Mouse (Mus musculus) heart, adult 2 months (tissue): ENCODE results near the gene Clec3a. TPM values are rescaled to one million over a fixed set of nuclear protein-coding genes. Genes with fewer than 3 reads are reported as not detected.

ENCODE experiments used
- DNase-seq, 2 experiments: peaks; one replicate each; pipeline ENCODE4 v3.0.0; 2021
- H3K27ac ChIP-seq: fragments of 200-600 bp; 2 replicates; pipeline ENCODE4 v1.8.1; 2022
- H3K27me3 ChIP-seq: fragments of 200-500 bp; 2 replicates; pipeline ENCODE4 v1.6.1; 2012; ENCODE audit warnings: mild to moderate bottlenecking, low read length, inconsistent platforms, mixed read lengths; ENCODE audit not compliant: control insufficient read depth, insufficient read depth
- H3K36me3 ChIP-seq: fragments of 200-500 bp; 2 replicates; pipeline ENCODE4 v1.6.1; 2012; ENCODE audit warnings: low read length, inconsistent platforms; ENCODE audit not compliant: control insufficient read depth, insufficient read depth
- H3K4me1 ChIP-seq: fragments of 200-500 bp; 2 replicates; pipeline ENCODE4 v1.6.1; 2011; ENCODE audit warnings: low read length; ENCODE audit not compliant: control insufficient read depth, insufficient read depth
- H3K4me3 ChIP-seq: fragments of 200-600 bp; 2 replicates; pipeline ENCODE4 v1.8.1; 2022
- H3K79me2 ChIP-seq: fragments of 200-500 bp; replicated peaks from 2 replicates; pipeline ENCODE4 v1.6.1; 2012; ENCODE audit warnings: mild to moderate bottlenecking, inconsistent platforms, low read length, moderate library complexity, mixed read lengths; ENCODE audit not compliant: control insufficient read depth, insufficient read depth
- H3K9ac ChIP-seq: fragments of 200-500 bp; 2 replicates; pipeline ENCODE4 v1.6.1; 2012; ENCODE audit warnings: low read depth, mild to moderate bottlenecking, control low read depth, inconsistent platforms, low read length, mixed read lengths
- CTCF ChIP-seq: fragments of 200-600 bp; IDR thresholded peaks from 2 replicates; pipeline ENCODE4 v1.8.1; 2022; ENCODE audit warnings: antibody characterized with exemption, mild to moderate bottlenecking, moderate library complexity
- EP300 ChIP-seq: fragments of 200-500 bp; IDR thresholded peaks from 2 replicates; pipeline ENCODE4 v1.6.1; 2011; ENCODE audit warnings: low read depth, low read length, control low read depth; ENCODE audit not compliant: insufficient read depth
- POLR2A ChIP-seq: fragments of 200-500 bp; IDR thresholded peaks from 2 replicates; pipeline ENCODE4 v1.6.1; 2011; ENCODE audit warnings: mild to moderate bottlenecking, low read depth, low read length, control low read depth; ENCODE audit not compliant: insufficient read depth
- WGBS: fragments of 180-500 bp; shearing (Covaris S2); methylation state at CpG from one replicate; pipeline ENCODE4 v1.1.7; 2018; 5-methylcytosine and 5-hydroxymethylcytosine counted together
- intact Hi-C: fragments of 180-260 bp; cut with DNase I; formaldehyde crosslinking; loops from one replicate; pipeline ENCODE4 v1.15.1; 2025
- polyA plus RNA-seq: library from polyadenylated mRNA; depleted of rRNA; stranded (reverse); fragments of >200 nt; gene quantifications from 2 replicates; pipeline ENCODE4 v1.2.3, GENCODE M21; 2012
- total RNA-seq, 2 experiments: library from RNA; stranded (reverse); gene quantifications; 2 replicates each; pipeline ENCODE4 v1.2.3; 2021

Gene Clec3a
- total and polyA plus RNA-seq, 3 experiments: 0.68 to 1.0 TPM; not detected in 1

GRCm38 (mm10) chr8:114452278-114452677 is 34.4 kb downstream of the Clec3a start:
- Histone ChIP-seq H3K4me1 (no peaks in the 10 kb centered on the region; the same call in 1 of the 2 replicates), H3K27ac (no peak overlapping the region), H3K4me3 (no peak overlapping the region), H3K27me3 (no peaks in the 10 kb centered on the region), H3K9ac (no peak overlapping the region), H3K36me3 (no peaks in the 10 kb centered on the region), H3K79me2 (no peaks in the 10 kb centered on the region)
- intact Hi-C loops: loop anchor here (2.0 to 5.0 kb wide), 6 partner anchors 90 to 1987 kb away; partner anchors contain the start of gene Maf
- no peak for DNase-seq
- 86% methylated on average over 8 of the region's 8 CpGs for WGBS
- TF ChIP-seq CTCF (no peak), POLR2A (no peak), EP300 (no peak)

- no peak overlapping the region for H3K9ac ChIP-seq
- no peaks in the 10 kb centered on the region for H3K79me2 ChIP-seq
- no peak overlapping the region; the same call in 1 of the 2 replicates for H3K4me3 ChIP-seq
- TF ChIP-seq EP300: no peak
- peak; percentile 87 for TF ChIP-seq CTCF
- 12% methylated on average over 9 of the region's 9 CpGs for WGBS
- intact Hi-C loops: loop anchor here (2.0 to 5.0 kb wide), 6 partner anchors 90 to 1986 kb away; partner anchors contain the start of gene Maf
- H3K36me3 ChIP-seq: no peaks in the 10 kb centered on the region
- peak; percentile 55 to 65 for DNase-seq
- no peak overlapping the region; the same call in 1 of the 2 replicates for H3K27ac ChIP-seq
- no peaks in the 10 kb centered on the region; the same call in 1 of the 2 replicates for H3K4me1 ChIP-seq
- no peaks in the 10 kb centered on the region for H3K27me3 ChIP-seq
These were observed 34.9 kb downstream of the Clec3a start for GRCm38 (mm10) chr8:114452781-114453221.

GRCm38 (mm10) chr8:114455302-114455701 is 37.4 kb downstream of the Clec3a start:
- Histone ChIP-seq H3K27ac (no peak overlapping the region), H3K9ac (no peak overlapping the region), H3K4me3 (no peak overlapping the region), H3K79me2 (no peaks in the 10 kb centered on the region), H3K4me1 (no peaks in the 10 kb centered on the region; the same call in 1 of the 2 replicates), H3K27me3 (no peaks in the 10 kb centered on the region), H3K36me3 (no peaks in the 10 kb centered on the region)
- 93% methylated on average over 8 of the region's 8 CpGs for WGBS
- TF ChIP-seq POLR2A (no peak), CTCF (no peak), EP300 (no peak)
- no peak for DNase-seq
- intact Hi-C loops: no loop called here

GRCm38 (mm10) chr8:114455953-114456352 is 38.1 kb downstream of the Clec3a start:
- Histone ChIP-seq H3K27me3 (no peaks in the 10 kb centered on the region), H3K27ac (no peak overlapping the region), H3K9ac (no peak overlapping the region; the same call in 1 of the 2 replicates), H3K4me1 (no peaks in the 10 kb centered on the region; the same call in 1 of the 2 replicates), H3K36me3 (no peaks in the 10 kb centered on the region), H3K4me3 (peak overlapping the region; percentile 20; the same call in 1 of the 2 replicates), H3K79me2 (no peaks in the 10 kb centered on the region)
- no peak for TF ChIP-seq POLR2A
- no peak for TF ChIP-seq CTCF
- TF ChIP-seq EP300: no peak
- intact Hi-C loops: no loop called here
- 64% methylated on average over 15 of the region's 15 CpGs for WGBS
- DNase-seq: peak; percentile 33 to 41

- TF ChIP-seq CTCF (no peak), POLR2A (no peak), EP300 (no peak)
- Histone ChIP-seq H3K79me2 (no peaks in the 10 kb centered on the region), H3K27me3 (no peaks in the 10 kb centered on the region), H3K4me1 (peaks cover 1% of the 10 kb centered on the region), H3K4me3 (no peak overlapping the region), H3K27ac (no peak overlapping the region), H3K36me3 (no peaks in the 10 kb centered on the region), H3K9ac (no peak overlapping the region)
- intact Hi-C loops: no loop called here
- 55% methylated on average over 25 of the region's 25 CpGs for WGBS
- DNase-seq: peak in 1 of 2 experiments; percentile 45
These were observed 40.4 kb downstream of the Clec3a start for GRCm38 (mm10) chr8:114458113-114458784.

- H3K4me3 ChIP-seq: no peak overlapping the region
- H3K27ac ChIP-seq: no peak overlapping the region
These were observed 42.7 kb downstream of the Clec3a start for GRCm38 (mm10) chr8:114460600-114460999.

More at GRCm38 (mm10) chr8:114460600-114460999, 42.7 kb downstream of the Clec3a start:
- no peaks in the 10 kb centered on the region for H3K79me2 ChIP-seq
- intact Hi-C loops: no loop called here
- WGBS: 69% methylated on average over 5 of the region's 5 CpGs
- peaks cover 1% of the 10 kb centered on the region for H3K4me1 ChIP-seq
- no peaks in the 10 kb centered on the region for H3K36me3 ChIP-seq
- no peak overlapping the region for H3K9ac ChIP-seq
- H3K27me3 ChIP-seq: no peaks in the 10 kb centered on the region
- TF ChIP-seq EP300 (no peak), CTCF (peak; percentile 52)
- no peak for DNase-seq
